Mouse (Mus musculus): Measurements from ENCODE around the gene Snx27.

DNA sequence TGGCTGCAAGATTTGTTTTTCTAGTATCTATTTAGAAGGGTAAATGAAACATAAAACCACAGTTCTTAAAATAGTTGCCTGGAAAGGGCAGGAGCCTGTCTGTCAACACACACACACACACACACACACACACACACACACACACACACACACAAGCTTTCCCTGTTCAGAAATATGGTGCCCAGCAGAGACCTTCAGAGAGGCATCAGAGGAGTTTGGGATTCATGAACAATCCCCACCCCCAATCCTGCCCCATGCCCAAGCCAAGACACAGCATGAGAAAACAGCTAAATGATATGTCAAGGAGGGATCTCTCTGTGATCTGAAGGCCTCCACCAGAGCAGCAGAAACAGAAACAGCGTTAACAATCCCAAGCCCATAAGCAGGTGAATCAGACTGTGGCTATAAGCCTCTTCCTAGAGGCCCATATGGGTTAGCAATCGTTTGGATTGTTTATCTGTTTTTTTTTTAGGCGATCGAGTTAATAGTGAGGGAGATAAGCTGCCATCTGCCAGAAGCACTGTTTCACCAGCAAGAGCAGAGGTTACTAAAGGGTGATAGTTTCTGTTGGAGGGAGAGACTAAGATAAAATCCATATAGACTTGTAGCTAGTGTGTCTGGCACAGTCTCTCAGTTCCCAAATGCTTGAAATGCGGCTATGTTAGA, 108.8 kb downstream of the Snx27 start:
- TF ChIP-seq POLR2A (IDR thresholded peaks at IDR 0.05; ENCODE audit: insufficient read depth, low read depth, low read length) = no peak
- TF ChIP-seq CTCF (IDR thresholded peaks at IDR 0.05; ENCODE audit: insufficient read depth, low read depth, low read length) = no peak

Measured in olfactory bulb, adult 2 months (tissue).